Mouse (Mus musculus): ENCODE data around the gene Hist1h4n. TPM values are rescaled to one million over a fixed set of nuclear protein-coding genes. Genes with fewer than 3 reads are reported as not detected.
"Not testable (repeated sequence)": the region's sequence is repeated elsewhere in the genome, so short reads cannot be mapped to it uniquely, and the experiment has no call there.

The Hist1h4n gene
- polyA plus RNA-seq, 1 experiment: 309 TPM

GRCm38 (mm10) chr13:21852215-21852945 is 20.4 kb upstream of the Hist1h4n start:
- DNase-seq: no peak
- 26% methylated on average over 3 of the region's 3 CpGs for WGBS
- no peak overlapping the region for H3K27ac ChIP-seq (ENCODE audit: control insufficient read depth, insufficient read depth, low read length)
- H3K4me1 ChIP-seq (replicated peaks; ENCODE audit: control insufficient read depth, insufficient read depth, low read length): no peaks in the 10 kb centered on the region; the same call in none of the 2 replicates
- no peaks in the 10 kb centered on the region for H3K27me3 ChIP-seq (ENCODE audit: control insufficient read depth, insufficient read depth, low read length)
- no peaks in the 10 kb centered on the region for H3K36me3 ChIP-seq (ENCODE audit: control insufficient read depth, insufficient read depth, low read length)
- no peak for TF ChIP-seq CTCF (IDR thresholded peaks at IDR 0.05; ENCODE audit: borderline replicate concordance, control insufficient read depth, extremely low read depth, insufficient read depth, low read length, poor library complexity)
- no peak for TF ChIP-seq POLR2A (IDR thresholded peaks at IDR 0.05; ENCODE audit: control insufficient read depth, extremely low read depth, insufficient read depth, low read length, poor library complexity)
- H3K4me3 ChIP-seq (ENCODE audit: control insufficient read depth, insufficient read depth, low read length): no peak overlapping the region

DNA sequence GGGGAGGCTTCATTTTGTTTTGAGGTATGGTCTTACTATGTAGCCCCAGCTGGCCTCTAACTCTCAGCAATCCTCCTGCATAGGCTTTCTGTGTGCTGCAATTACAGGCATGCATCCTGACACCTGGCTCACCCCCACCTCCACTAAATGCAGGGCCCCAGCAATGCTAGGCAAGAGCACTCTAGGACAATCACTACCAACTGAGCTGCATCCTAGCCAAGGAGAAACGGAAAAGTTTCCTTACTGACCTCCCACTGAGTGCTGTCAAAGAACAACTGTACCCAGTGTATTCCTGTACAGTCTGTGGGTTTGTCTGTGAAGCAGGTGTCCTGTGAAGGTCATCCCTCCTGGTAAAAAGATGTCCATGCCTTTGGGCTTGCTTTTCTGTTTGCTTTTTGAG is 18.7 kb upstream of the Hist1h4n start:
- H3K27ac ChIP-seq (ENCODE audit: control insufficient read depth, insufficient read depth, low read length); DNase-seq; H3K4me3 ChIP-seq (ENCODE audit: control insufficient read depth, insufficient read depth, low read length); H3K27me3 ChIP-seq (ENCODE audit: control insufficient read depth, insufficient read depth, low read length); H3K4me1 ChIP-seq (replicated peaks; ENCODE audit: control insufficient read depth, insufficient read depth, low read length); H3K36me3 ChIP-seq (ENCODE audit: control insufficient read depth, insufficient read depth, low read length): not testable (repeated sequence)
- WGBS: 96% methylated on average over 1 of the region's 1 CpGs

DNA sequence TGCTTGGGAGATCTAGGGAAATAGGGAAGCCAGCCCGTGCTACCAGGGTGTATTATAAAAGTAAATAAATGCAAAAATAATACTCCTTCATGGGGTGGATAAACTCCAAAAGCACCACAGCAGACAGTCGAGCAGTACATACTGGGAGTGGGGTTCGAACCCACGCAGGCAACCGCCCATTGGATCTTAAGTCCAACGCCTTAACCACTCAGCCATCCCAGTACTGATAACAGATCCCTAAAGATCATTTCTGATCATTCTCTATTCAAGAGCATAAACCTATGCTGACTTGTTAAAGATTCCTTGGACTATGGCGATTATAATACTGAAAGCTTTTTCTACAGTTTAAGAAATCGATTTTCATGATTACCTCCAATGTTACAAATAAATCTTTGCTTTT is 15.9 kb upstream of the Hist1h4n start:
- H3K4me3 ChIP-seq (ENCODE audit: control insufficient read depth, insufficient read depth, low read length): no peak overlapping the region
- no peaks in the 10 kb centered on the region for H3K36me3 ChIP-seq (ENCODE audit: control insufficient read depth, insufficient read depth, low read length)
- no peak overlapping the region for H3K27ac ChIP-seq (ENCODE audit: control insufficient read depth, insufficient read depth, low read length)
- 83% methylated on average over 8 of the region's 8 CpGs for WGBS
- no peak for DNase-seq
- TF ChIP-seq POLR2A (IDR thresholded peaks at IDR 0.05; ENCODE audit: control insufficient read depth, extremely low read depth, insufficient read depth, low read length, poor library complexity) (no peak), CTCF (IDR thresholded peaks at IDR 0.05; ENCODE audit: borderline replicate concordance, control insufficient read depth, extremely low read depth, insufficient read depth, low read length, poor library complexity) (no peak)
- H3K4me1 ChIP-seq (replicated peaks; ENCODE audit: control insufficient read depth, insufficient read depth, low read length): no peaks in the 10 kb centered on the region; the same call in 1 of the 2 replicates
- H3K27me3 ChIP-seq (ENCODE audit: control insufficient read depth, insufficient read depth, low read length): no peaks in the 10 kb centered on the region

GRCm38 (mm10) chr13:21846356-21846755 is 14.4 kb upstream of the Hist1h4n start:
- H3K36me3 ChIP-seq (ENCODE audit: control insufficient read depth, insufficient read depth, low read length); H3K27me3 ChIP-seq (ENCODE audit: control insufficient read depth, insufficient read depth, low read length); H3K4me1 ChIP-seq (replicated peaks; ENCODE audit: control insufficient read depth, insufficient read depth, low read length); H3K27ac ChIP-seq (ENCODE audit: control insufficient read depth, insufficient read depth, low read length); DNase-seq; H3K4me3 ChIP-seq (ENCODE audit: control insufficient read depth, insufficient read depth, low read length): not testable (repeated sequence)

- H3K27ac ChIP-seq (ENCODE audit: control insufficient read depth, insufficient read depth, low read length); DNase-seq: not testable (repeated sequence)
- no CpG with 5 or more reads among the region's 4 CpGs for WGBS
Observed at GRCm38 (mm10) chr13:21840508-21840907, 8.5 kb upstream of the Hist1h4n start.

GRCm38 (mm10) chr13:21833461-21833860 is 1.5 kb upstream of the Hist1h4n start, which contains the start of the genes Hist1h2ap and Hist1h2br:
Gene Hist1h2ap, minus strand, starts transcription at chr13:21833507.
Gene Hist1h2br, plus strand, starts transcription at chr13:21833743.
- not testable (repeated sequence) for H3K27me3 ChIP-seq (ENCODE audit: control insufficient read depth, insufficient read depth, low read length); H3K36me3 ChIP-seq (ENCODE audit: control insufficient read depth, insufficient read depth, low read length); DNase-seq; H3K4me1 ChIP-seq (replicated peaks; ENCODE audit: control insufficient read depth, insufficient read depth, low read length); H3K27ac ChIP-seq (ENCODE audit: control insufficient read depth, insufficient read depth, low read length); H3K4me3 ChIP-seq (ENCODE audit: control insufficient read depth, insufficient read depth, low read length)
- WGBS: no CpG with 5 or more reads among the region's 24 CpGs

More at GRCm38 (mm10) chr13:21840508-21840907, 8.5 kb upstream of the Hist1h4n start:
- not testable (repeated sequence) for H3K36me3 ChIP-seq (ENCODE audit: control insufficient read depth, insufficient read depth, low read length); H3K27me3 ChIP-seq (ENCODE audit: control insufficient read depth, insufficient read depth, low read length); H3K4me1 ChIP-seq (replicated peaks; ENCODE audit: control insufficient read depth, insufficient read depth, low read length); H3K4me3 ChIP-seq (ENCODE audit: control insufficient read depth, insufficient read depth, low read length)

DNA sequence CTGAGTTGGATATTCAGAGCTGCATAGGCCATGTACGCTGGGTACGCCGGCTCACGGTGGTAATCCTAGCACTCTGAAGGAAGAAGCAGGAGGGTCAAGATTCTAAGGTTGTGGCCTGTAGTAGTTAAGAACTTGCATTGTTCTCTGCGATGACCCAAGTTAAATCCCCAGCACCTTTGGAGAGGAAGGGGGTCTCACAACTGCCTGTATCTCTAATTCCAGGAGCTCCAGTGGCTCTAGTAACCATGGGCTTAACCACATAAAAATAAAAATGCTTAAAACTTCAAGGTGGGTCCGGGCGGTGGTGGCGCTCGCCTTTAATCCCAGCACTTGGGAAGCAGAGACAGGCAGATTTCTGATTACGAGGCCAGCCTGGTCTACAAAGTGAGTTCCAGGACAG is 1.7 kb downstream of the Hist1h4n start:
- no peak for DNase-seq
- Histone ChIP-seq H3K27ac (ENCODE audit: control insufficient read depth, insufficient read depth, low read length) (no peak overlapping the region), H3K4me3 (ENCODE audit: control insufficient read depth, insufficient read depth, low read length) (no peak overlapping the region), H3K4me1 (replicated peaks; ENCODE audit: control insufficient read depth, insufficient read depth, low read length) (peaks cover 5% of the 10 kb centered on the region), H3K27me3 (ENCODE audit: control insufficient read depth, insufficient read depth, low read length) (no peaks in the 10 kb centered on the region), H3K36me3 (ENCODE audit: control insufficient read depth, insufficient read depth, low read length) (no peaks in the 10 kb centered on the region)
- TF ChIP-seq CTCF (IDR thresholded peaks at IDR 0.05; ENCODE audit: borderline replicate concordance, control insufficient read depth, extremely low read depth, insufficient read depth, low read length, poor library complexity): no peak
- no peak for TF ChIP-seq POLR2A (IDR thresholded peaks at IDR 0.05; ENCODE audit: control insufficient read depth, extremely low read depth, insufficient read depth, low read length, poor library complexity)
- 94% methylated on average over 10 of the region's 10 CpGs for WGBS

Measured in thymus, adult 2 months (tissue).